Mouse (Mus musculus) embryonic facial prominence, embryonic 10.5 days (tissue): ENCODE measurements at regions not wholly inside any gene's neighbourhood (a gene's known extent, or its start where the extent isn't known, plus 50 kb on each side); places are given as distances from the start of the nearest gene placed in this dataset.

Experiments used
- DNase-seq: peaks from one replicate; pipeline ENCODE4 v3.0.0-alpha.2; 2017; ENCODE audit warnings: low spot score
- H3K27ac ChIP-seq: fragments of 300-500 bp; sonication (generic); replicated peaks from 2 replicates; pipeline ENCODE4 v1.5.1; 2016; ENCODE audit warnings: mild to moderate bottlenecking
- H3K27me3 ChIP-seq: fragments of 300-500 bp; sonication (generic); replicated peaks from 2 replicates; pipeline ENCODE4 v1.6.1; 2016; ENCODE audit warnings: low read depth, mild to moderate bottlenecking; ENCODE audit not compliant: poor library complexity, severe bottlenecking
- H3K36me3 ChIP-seq: fragments of 300-500 bp; sonication (generic); replicated peaks from 2 replicates; pipeline ENCODE4 v1.6.1; 2016; ENCODE audit warnings: mild to moderate bottlenecking, moderate library complexity
- H3K4me1 ChIP-seq: fragments of 300-500 bp; sonication (generic); 2 replicates; pipeline ENCODE4 v1.6.1; 2016
- H3K4me3 ChIP-seq: fragments of 300-500 bp; sonication (generic); 2 replicates; pipeline ENCODE4 v1.5.1; 2016; ENCODE audit warnings: mild to moderate bottlenecking, moderate library complexity
- H3K9me3 ChIP-seq: fragments of 300-500 bp; sonication (generic); 2 replicates; pipeline ENCODE4 v1.6.1; 2016; ENCODE audit warnings: mild to moderate bottlenecking
- WGBS: fragments of 180-500 bp; shearing (Covaris S2); methylation state at CpG from one replicate; pipeline ENCODE4 v1.1.7; 2016; 5-methylcytosine and 5-hydroxymethylcytosine counted together

GRCm38 (mm10) chr3:102619666-102620377 is 114.5 kb upstream of the Tspan2 start:
- no peaks in the 10 kb centered on the region for H3K36me3 ChIP-seq
- no peak overlapping the region for H3K27ac ChIP-seq
- no peaks in the 10 kb centered on the region for H3K9me3 ChIP-seq
- 70% methylated on average over 8 of the region's 8 CpGs for WGBS
- H3K4me1 ChIP-seq: no peaks in the 10 kb centered on the region
- no peaks in the 10 kb centered on the region for H3K27me3 ChIP-seq
- H3K4me3 ChIP-seq: no peak overlapping the region
- DNase-seq: no peak

- Histone ChIP-seq H3K36me3 (no peaks in the 10 kb centered on the region), H3K27me3 (no peaks in the 10 kb centered on the region), H3K4me3 (no peak overlapping the region), H3K4me1 (no peaks in the 10 kb centered on the region), H3K27ac (no peak overlapping the region), H3K9me3 (no peaks in the 10 kb centered on the region)
- WGBS: 68% methylated on average over 4 of the region's 4 CpGs
- no peak for DNase-seq
These were observed 98.3 kb upstream of the Tspan2 start for GRCm38 (mm10) chr3:102636076-102636475.

GRCm38 (mm10) chr3:102636674-102637073 is 97.7 kb upstream of the Tspan2 start:
- Histone ChIP-seq H3K9me3 (no peaks in the 10 kb centered on the region), H3K27ac (no peak overlapping the region), H3K4me3 (no peak overlapping the region), H3K27me3 (no peaks in the 10 kb centered on the region), H3K4me1 (no peaks in the 10 kb centered on the region), H3K36me3 (no peaks in the 10 kb centered on the region)
- no peak for DNase-seq
- 66% methylated on average over 4 of the region's 4 CpGs for WGBS

GRCm38 (mm10) chr3:102644276-102644940 is 89.9 kb upstream of the Tspan2 start:
- no peaks in the 10 kb centered on the region for H3K9me3 ChIP-seq
- peaks cover 30% of the 10 kb centered on the region for H3K4me1 ChIP-seq
- no peak overlapping the region for H3K4me3 ChIP-seq
- H3K27me3 ChIP-seq: no peaks in the 10 kb centered on the region
- H3K36me3 ChIP-seq: no peaks in the 10 kb centered on the region
- peak overlapping the region; percentile 10; the same call in 1 of the 2 replicates for H3K27ac ChIP-seq
- no peak for DNase-seq
- 73% methylated on average over 11 of the region's 11 CpGs for WGBS

GRCm38 (mm10) chr3:102648450-102648849 is 85.9 kb upstream of the Tspan2 start:
- peak overlapping the region; percentile 82 for H3K27ac ChIP-seq
- WGBS: 52% methylated on average over 4 of the region's 4 CpGs

GRCm38 (mm10) chr3:102654962-102655361 is 79.4 kb upstream of the Tspan2 start:
- 91% methylated on average over 10 of the region's 10 CpGs for WGBS
- no peak overlapping the region; the same call in 1 of the 2 replicates for H3K27ac ChIP-seq

More at GRCm38 (mm10) chr3:102648450-102648849, 85.9 kb upstream of the Tspan2 start:
- no peaks in the 10 kb centered on the region for H3K36me3 ChIP-seq
- no peak for DNase-seq
- H3K4me3 ChIP-seq: no peak overlapping the region
- no peaks in the 10 kb centered on the region for H3K27me3 ChIP-seq
- H3K9me3 ChIP-seq: no peaks in the 10 kb centered on the region
- peaks cover 36% of the 10 kb centered on the region for H3K4me1 ChIP-seq

GRCm38 (mm10) chr3:102657116-102657515 is 77.2 kb upstream of the Tspan2 start:
- no peaks in the 10 kb centered on the region for H3K9me3 ChIP-seq
- no peak overlapping the region for H3K4me3 ChIP-seq
- no peaks in the 10 kb centered on the region for H3K27me3 ChIP-seq
- WGBS: 58% methylated on average over 7 of the region's 7 CpGs
- H3K36me3 ChIP-seq: no peaks in the 10 kb centered on the region
- peaks cover 38% of the 10 kb centered on the region for H3K4me1 ChIP-seq
- H3K27ac ChIP-seq: peak overlapping the region; percentile 10; the same call in 1 of the 2 replicates
- peak; percentile 63 for DNase-seq

More at GRCm38 (mm10) chr3:102654962-102655361, 79.4 kb upstream of the Tspan2 start:
- H3K4me1 ChIP-seq: peaks cover 38% of the 10 kb centered on the region
- no peak overlapping the region for H3K4me3 ChIP-seq
- DNase-seq: no peak
- no peaks in the 10 kb centered on the region for H3K27me3 ChIP-seq
- no peaks in the 10 kb centered on the region for H3K9me3 ChIP-seq
- no peaks in the 10 kb centered on the region for H3K36me3 ChIP-seq

- H3K36me3 ChIP-seq: no peaks in the 10 kb centered on the region
- peaks cover 37% of the 10 kb centered on the region for H3K4me1 ChIP-seq
- H3K9me3 ChIP-seq: no peaks in the 10 kb centered on the region
- no peaks in the 10 kb centered on the region for H3K27me3 ChIP-seq
- peak overlapping the region; percentile 3; the same call in 1 of the 2 replicates for H3K27ac ChIP-seq
- 83% methylated on average over 7 of the region's 7 CpGs for WGBS
- DNase-seq: no peak
- H3K4me3 ChIP-seq: no peak overlapping the region
These were observed 76.7 kb upstream of the Tspan2 start for GRCm38 (mm10) chr3:102657531-102658060.

GRCm38 (mm10) chr3:102659352-102659751 is 75.0 kb upstream of the Tspan2 start:
- DNase-seq: no peak
- Histone ChIP-seq H3K27me3 (no peaks in the 10 kb centered on the region), H3K4me3 (no peak overlapping the region), H3K36me3 (no peaks in the 10 kb centered on the region), H3K4me1 (peaks cover 36% of the 10 kb centered on the region), H3K27ac (no peak overlapping the region), H3K9me3 (no peaks in the 10 kb centered on the region)
- 89% methylated on average over 5 of the region's 5 CpGs for WGBS

- no peak for DNase-seq
- WGBS: 96% methylated on average over 7 of the region's 7 CpGs
- Histone ChIP-seq H3K36me3 (no peaks in the 10 kb centered on the region), H3K9me3 (no peaks in the 10 kb centered on the region), H3K4me1 (peaks cover 32% of the 10 kb centered on the region), H3K27ac (no peak overlapping the region), H3K27me3 (no peaks in the 10 kb centered on the region), H3K4me3 (no peak overlapping the region)
These were observed 73.0 kb upstream of the Tspan2 start for GRCm38 (mm10) chr3:102661296-102661695.

GRCm38 (mm10) chr3:102663711-102664110 is 70.6 kb upstream of the Tspan2 start:
- no peak for DNase-seq
- WGBS: 82% methylated on average over 5 of the region's 5 CpGs
- Histone ChIP-seq H3K27me3 (no peaks in the 10 kb centered on the region; the same call in 1 of the 2 replicates), H3K4me1 (peaks cover 9% of the 10 kb centered on the region), H3K27ac (no peak overlapping the region), H3K36me3 (no peaks in the 10 kb centered on the region), H3K4me3 (no peak overlapping the region), H3K9me3 (no peaks in the 10 kb centered on the region)

- DNase-seq: no peak
- Histone ChIP-seq H3K4me1 (peaks cover 9% of the 10 kb centered on the region), H3K27ac (no peak overlapping the region), H3K36me3 (no peaks in the 10 kb centered on the region), H3K9me3 (no peaks in the 10 kb centered on the region), H3K4me3 (no peak overlapping the region), H3K27me3 (no peaks in the 10 kb centered on the region; the same call in 1 of the 2 replicates)
- 89% methylated on average over 6 of the region's 6 CpGs for WGBS
These were observed 69.6 kb upstream of the Tspan2 start for GRCm38 (mm10) chr3:102664665-102665190.
